Mouse (Mus musculus) mouse embryonic stem cell (cell line): ENCODE measurements around the gene Elmo3.

Experiments
- in situ Hi-C, 2 experiments: fragments of 300-500 bp; cut with MboI; formaldehyde crosslinking; loops; 1 replicate in 1 of 2; 3 replicates in 1 of 2; pipeline ENCODE4 v1.14.3; 2019 to 2020; ENCODE audit warnings: low sequenced_read_pairs in 2 of 2, low pct_unique_long_range_greater_than_20kb in 1 of 2, mixed read lengths in 1 of 2; ENCODE audit not compliant: unreplicated experiment in 1 of 2

Elmo3 gene

GRCm38 (mm10) chr8:105293405-105293804 is 12.0 kb upstream of the Elmo3 start:
- in situ Hi-C loops: no loop called here

GRCm38 (mm10) chr8:105294776-105295175 is 10.6 kb upstream of the Elmo3 start:
- in situ Hi-C loops: no loop called here

- in situ Hi-C loops: no loop called here
Measured at GRCm38 (mm10) chr8:105295256-105295655, 10.1 kb upstream of the Elmo3 start.

GRCm38 (mm10) chr8:105295895-105296573 is 9.4 kb upstream of the Elmo3 start, which contains the start of gene Exoc3l:
Exoc3l (minus strand) TSS chr8:105296101.
- in situ Hi-C loops: no loop called here

- in situ Hi-C loops: no loop called here
Measured at GRCm38 (mm10) chr8:105297511-105298192, 7.7 kb upstream of the Elmo3 start, which contains the start of gene E2f4. E2f4 (plus strand) TSS chr8:105297663.

- in situ Hi-C loops: no loop called here
Measured at GRCm38 (mm10) chr8:105298351-105299252, 6.8 kb upstream of the Elmo3 start.

- in situ Hi-C loops: no loop called here
Measured at GRCm38 (mm10) chr8:105299962-105300361, 5.4 kb upstream of the Elmo3 start.

- in situ Hi-C loops: no loop called here
Measured at GRCm38 (mm10) chr8:105303396-105303795, 2.0 kb upstream of the Elmo3 start.

GRCm38 (mm10) chr8:105303874-105304273 is 1.5 kb upstream of the Elmo3 start:
- in situ Hi-C loops: no loop called here

- in situ Hi-C loops: no loop called here
Measured at GRCm38 (mm10) chr8:105304325-105305210, 833 bp upstream of the Elmo3 start.

- in situ Hi-C loops: no loop called here
Measured at GRCm38 (mm10) chr8:105306146-105306691, 818 bp downstream of the Elmo3 start.

GRCm38 (mm10) chr8:105307670-105308069 is 2.3 kb downstream of the Elmo3 start:
- in situ Hi-C loops: no loop called here

GRCm38 (mm10) chr8:105308428-105308827 is 3.0 kb downstream of the Elmo3 start:
- in situ Hi-C loops: no loop called here

GRCm38 (mm10) chr8:105309142-105309847 is 3.9 kb downstream of the Elmo3 start:
- in situ Hi-C loops: no loop called here

GRCm38 (mm10) chr8:105310118-105310517 is 4.7 kb downstream of the Elmo3 start:
- in situ Hi-C loops: no loop called here

GRCm38 (mm10) chr8:105311718-105312117 is 6.3 kb downstream of the Elmo3 start:
- in situ Hi-C loops: no loop called here

GRCm38 (mm10) chr8:105312891-105313481 is 7.6 kb downstream of the Elmo3 start:
- in situ Hi-C loops: no loop called here
